Mouse (Mus musculus): ENCODE results near the gene Tor1aip2. TPM values are rescaled to one million over a fixed set of nuclear protein-coding genes. Genes with fewer than 3 reads are reported as not detected.

Gene Tor1aip2
- total and polyA plus RNA-seq, 2 experiments from 2014 or later: 50.3 to 56.0 TPM

DNA sequence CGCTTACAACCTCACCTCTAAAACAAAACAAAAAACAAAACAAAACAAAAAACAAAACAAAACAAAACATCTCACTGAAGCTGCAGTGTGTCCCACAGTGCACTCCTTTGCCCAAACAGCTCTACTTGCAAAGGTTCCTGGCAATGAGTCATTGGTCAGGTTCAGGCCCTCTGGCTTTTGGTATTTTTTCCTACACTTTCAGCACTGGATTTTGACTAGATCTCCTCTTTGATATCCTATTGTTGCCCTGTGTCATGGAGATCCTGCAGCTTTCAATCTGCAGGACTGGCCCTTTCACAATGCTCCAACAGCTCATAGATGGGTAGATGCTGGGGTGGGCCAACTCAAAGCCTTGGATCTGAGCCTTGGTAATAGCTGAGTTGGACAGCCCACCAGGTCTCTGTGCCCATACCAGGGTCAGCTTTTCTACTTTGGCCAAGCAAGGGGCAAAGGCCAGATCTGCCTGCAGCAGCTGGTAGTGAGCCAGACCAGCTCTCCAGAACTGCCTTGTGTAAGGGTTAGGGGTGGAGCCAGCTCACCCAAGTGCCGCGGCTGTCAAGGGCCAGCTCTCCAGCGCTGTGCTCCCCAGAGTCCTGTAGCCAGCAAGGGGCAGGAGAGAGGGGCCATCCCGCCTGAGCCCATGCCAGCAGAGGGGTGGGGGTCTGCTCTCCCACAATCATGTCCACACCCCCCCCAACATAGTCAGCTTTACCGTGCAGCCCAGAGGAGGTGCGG is 31.8 kb upstream of the Tor1aip2 start:
- Histone ChIP-seq H3K4me1 (ENCODE audit: insufficient read depth) (no peaks in the 10 kb centered on the region), H3K27ac (ENCODE audit: low read depth, low read length) (no peak overlapping the region), H3K9ac (no peak overlapping the region), H3K4me2 (ENCODE audit: low read depth) (no peak overlapping the region), H3K36me3 (ENCODE audit: insufficient read depth) (peaks cover 17% of the 10 kb centered on the region), H3K4me3 (ENCODE audit: low read depth, low read length) (no peak overlapping the region), H3K9me3 (ENCODE audit: low read length) (no peaks in the 10 kb centered on the region), H3K27me3 (ENCODE audit: insufficient read depth, low read length) (no peaks in the 10 kb centered on the region)
- ATAC-seq (no peak), DNase-seq (no peak)
- TF ChIP-seq CTCF (IDR thresholded peaks at IDR 0.05; ENCODE audit: low read depth): no peak
- WGBS: 85% methylated on average over 7 of the region's 7 CpGs

DNA sequence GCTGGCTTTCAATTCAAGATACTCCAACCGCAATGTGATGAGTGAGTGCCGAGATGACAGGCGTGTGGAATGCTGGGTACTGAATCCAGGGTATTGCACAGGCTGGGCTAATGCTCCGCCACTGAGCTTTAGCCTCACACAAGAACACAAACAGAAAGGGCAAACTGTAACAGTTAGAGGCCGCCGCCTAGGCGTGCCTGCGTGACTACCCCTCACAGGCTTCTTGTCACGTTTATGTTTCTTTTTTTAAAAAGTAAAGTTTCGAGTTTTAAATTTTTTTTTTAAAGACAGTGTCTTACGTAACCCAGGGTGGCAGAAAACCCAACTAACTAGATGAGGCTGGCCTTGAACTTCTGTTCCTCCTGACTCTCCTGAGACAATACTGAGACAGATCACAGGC is 29.3 kb upstream of the Tor1aip2 start:
- Histone ChIP-seq H3K9ac (no peak overlapping the region), H3K27ac (ENCODE audit: low read depth, low read length) (no peak overlapping the region), H3K4me2 (ENCODE audit: low read depth) (no peak overlapping the region), H3K4me3 (ENCODE audit: low read depth, low read length) (no peak overlapping the region), H3K4me1 (ENCODE audit: insufficient read depth) (no peaks in the 10 kb centered on the region), H3K36me3 (ENCODE audit: insufficient read depth) (peaks cover 27% of the 10 kb centered on the region), H3K27me3 (ENCODE audit: insufficient read depth, low read length) (no peaks in the 10 kb centered on the region), H3K9me3 (ENCODE audit: low read length) (no peaks in the 10 kb centered on the region)
- DNase-seq (no peak), ATAC-seq (no peak)
- 94% methylated on average over 11 of the region's 11 CpGs for WGBS
- TF ChIP-seq CTCF (IDR thresholded peaks at IDR 0.05; ENCODE audit: low read depth): no peak

DNA sequence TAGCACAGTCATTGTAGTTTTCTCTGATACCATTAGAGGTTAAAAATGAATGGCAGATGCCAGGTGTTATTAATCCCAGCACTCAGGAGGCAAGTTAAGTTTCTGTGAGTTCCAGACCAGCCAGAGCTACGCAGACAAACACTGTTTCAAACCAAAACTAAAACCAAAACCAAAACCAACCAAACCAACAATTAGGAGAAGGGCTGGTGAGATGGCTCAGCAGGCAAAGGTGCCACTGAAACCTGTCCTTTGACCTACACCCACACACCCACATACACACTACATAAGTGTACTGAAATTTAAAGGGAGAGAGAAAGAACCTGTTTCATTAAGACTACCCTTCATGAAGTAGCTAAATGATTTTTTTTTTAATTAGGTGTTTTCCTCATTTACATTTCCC is 26.2 kb upstream of the Tor1aip2 start:
- Histone ChIP-seq H3K27me3 (ENCODE audit: insufficient read depth, low read length) (no peaks in the 10 kb centered on the region), H3K9ac (no peak overlapping the region), H3K36me3 (ENCODE audit: insufficient read depth) (peaks cover 38% of the 10 kb centered on the region), H3K4me3 (ENCODE audit: low read depth, low read length) (no peak overlapping the region), H3K27ac (ENCODE audit: low read depth, low read length) (no peak overlapping the region), H3K4me1 (ENCODE audit: insufficient read depth) (no peaks in the 10 kb centered on the region), H3K9me3 (ENCODE audit: low read length) (no peaks in the 10 kb centered on the region), H3K4me2 (ENCODE audit: low read depth) (no peak overlapping the region)
- TF ChIP-seq CTCF (IDR thresholded peaks at IDR 0.05; ENCODE audit: low read depth): no peak
- no peak for ATAC-seq
- no peak for DNase-seq
- WGBS: 92% methylated on average over 1 of the region's 1 CpGs

DNA sequence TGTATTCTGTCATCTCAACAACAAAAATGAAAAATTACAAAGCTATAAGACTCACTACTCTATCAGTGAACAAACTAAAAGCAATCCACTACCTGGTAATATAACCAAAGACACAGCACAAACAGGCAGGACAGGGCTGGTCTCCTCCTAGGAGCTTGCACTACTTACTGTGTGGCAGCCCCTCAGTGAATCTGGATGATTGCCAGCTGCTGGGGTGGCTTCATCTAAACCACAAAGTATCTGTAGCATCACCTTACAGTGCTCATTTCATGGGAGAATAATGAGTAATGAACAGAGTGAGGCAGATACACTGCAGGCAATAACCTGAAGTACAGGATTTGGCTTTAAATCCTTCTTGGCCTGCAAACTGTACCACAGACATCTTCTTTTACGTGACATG is 15.4 kb upstream of the Tor1aip2 start:
- ATAC-seq: no peak
- H3K4me3 ChIP-seq (ENCODE audit: low read depth, low read length): no peak overlapping the region
- no peak overlapping the region for H3K27ac ChIP-seq (ENCODE audit: low read depth, low read length)
- no peak for TF ChIP-seq CTCF (IDR thresholded peaks at IDR 0.05; ENCODE audit: low read depth)
- DNase-seq: no peak
- peaks cover 28% of the 10 kb centered on the region for H3K36me3 ChIP-seq (ENCODE audit: insufficient read depth)
- H3K9me3 ChIP-seq (ENCODE audit: low read length): no peaks in the 10 kb centered on the region
- H3K4me2 ChIP-seq (ENCODE audit: low read depth): no peak overlapping the region
- H3K9ac ChIP-seq: no peak overlapping the region
- 94% methylated on average over 1 of the region's 1 CpGs for WGBS
- no peaks in the 10 kb centered on the region for H3K4me1 ChIP-seq (ENCODE audit: insufficient read depth)
- no peaks in the 10 kb centered on the region for H3K27me3 ChIP-seq (ENCODE audit: insufficient read depth, low read length)

DNA sequence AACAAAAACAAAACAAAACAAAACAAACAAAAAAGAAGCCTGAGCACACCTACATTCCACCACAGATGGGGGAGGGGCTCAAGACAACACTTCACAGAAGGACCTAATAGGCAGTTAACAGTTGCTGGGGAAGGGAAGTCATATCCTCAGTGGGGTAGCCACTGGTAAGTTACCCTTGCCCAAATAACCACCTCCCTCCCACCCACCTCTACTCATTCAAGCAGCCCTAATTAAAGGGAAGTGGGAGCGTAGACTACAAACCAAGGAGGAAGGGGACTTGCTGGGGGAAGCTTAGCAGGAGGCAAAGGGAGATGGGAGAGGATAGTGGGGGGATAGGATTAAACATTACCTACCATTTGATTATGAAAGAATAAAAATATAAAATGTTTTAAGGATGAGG is 14.8 kb upstream of the Tor1aip2 start:
- Histone ChIP-seq H3K9ac (no peak overlapping the region), H3K27ac (ENCODE audit: low read depth, low read length) (no peak overlapping the region), H3K36me3 (ENCODE audit: insufficient read depth) (peaks cover 30% of the 10 kb centered on the region), H3K4me3 (ENCODE audit: low read depth, low read length) (no peak overlapping the region), H3K4me1 (ENCODE audit: insufficient read depth) (no peaks in the 10 kb centered on the region), H3K27me3 (ENCODE audit: insufficient read depth, low read length) (no peaks in the 10 kb centered on the region), H3K4me2 (ENCODE audit: low read depth) (no peak overlapping the region), H3K9me3 (ENCODE audit: low read length) (no peaks in the 10 kb centered on the region)
- DNase-seq (no peak), ATAC-seq (no peak)
- 96% methylated on average over 1 of the region's 1 CpGs for WGBS
- no peak for TF ChIP-seq CTCF (IDR thresholded peaks at IDR 0.05; ENCODE audit: low read depth)

DNA sequence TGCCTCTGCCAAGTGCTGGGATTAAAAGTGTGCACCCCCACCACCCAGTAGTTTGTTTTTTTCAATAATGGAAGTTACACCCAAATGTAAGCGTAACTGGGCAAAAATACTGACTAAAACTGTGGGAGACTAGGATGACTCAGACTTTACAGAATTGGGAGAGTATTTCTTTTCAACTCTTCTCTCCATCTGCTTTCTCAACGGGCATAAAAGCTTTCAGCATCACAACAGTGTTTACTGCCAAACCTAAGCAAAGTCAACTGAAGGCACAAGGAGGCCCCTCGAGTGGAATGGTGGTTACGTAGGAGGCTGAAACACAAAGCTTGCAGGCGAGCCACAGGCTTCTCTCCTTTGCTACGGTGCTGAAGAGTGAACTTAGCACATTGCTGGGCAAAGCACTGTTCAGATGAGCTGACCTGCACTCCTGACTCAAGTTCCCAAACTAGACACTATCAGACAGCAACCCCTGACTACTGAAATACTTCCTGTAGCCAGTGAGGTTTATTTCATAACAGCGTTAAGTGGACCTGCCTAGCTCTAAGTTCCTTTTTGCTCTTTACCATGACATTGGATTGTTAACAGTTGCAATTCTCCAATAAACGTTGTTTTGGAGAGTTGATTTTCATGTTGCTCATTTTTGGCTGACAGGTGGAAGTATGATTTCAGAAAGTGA is 10.2 kb upstream of the Tor1aip2 start:
- H3K9ac ChIP-seq: no peak overlapping the region
- H3K4me3 ChIP-seq (ENCODE audit: low read depth, low read length): no peak overlapping the region
- no peaks in the 10 kb centered on the region for H3K27me3 ChIP-seq (ENCODE audit: insufficient read depth, low read length)
- DNase-seq: no peak
- H3K4me1 ChIP-seq (ENCODE audit: insufficient read depth): no peaks in the 10 kb centered on the region
- no peak overlapping the region for H3K4me2 ChIP-seq (ENCODE audit: low read depth)
- H3K27ac ChIP-seq (ENCODE audit: low read depth, low read length): no peak overlapping the region
- 78% methylated on average over 8 of the region's 8 CpGs for WGBS
- H3K9me3 ChIP-seq (ENCODE audit: low read length): no peaks in the 10 kb centered on the region
- TF ChIP-seq CTCF (IDR thresholded peaks at IDR 0.05; ENCODE audit: low read depth): no peak
- peaks cover 16% of the 10 kb centered on the region for H3K36me3 ChIP-seq (ENCODE audit: insufficient read depth)
- ATAC-seq: no peak

DNA sequence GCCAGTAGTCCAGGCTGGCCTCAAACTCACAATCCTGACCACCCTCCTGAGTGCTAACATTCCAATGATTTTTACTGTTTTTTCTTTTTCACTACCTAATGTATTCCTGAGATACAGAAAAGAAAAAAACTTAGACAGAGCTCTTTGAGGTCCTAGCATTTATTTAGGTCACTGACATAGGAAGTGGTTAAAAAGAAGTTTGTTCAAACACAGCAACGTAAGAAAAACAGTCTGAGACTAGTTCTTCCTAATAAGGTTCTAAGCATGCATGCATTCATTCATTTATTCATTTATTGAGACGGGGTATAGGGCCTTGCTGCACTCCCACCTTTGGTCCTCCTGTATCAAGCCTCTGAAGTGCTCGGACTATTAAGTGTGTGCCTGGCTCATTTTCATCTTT is 7.4 kb upstream of the Tor1aip2 start:
- ATAC-seq (no peak), DNase-seq (no peak)
- H3K27ac ChIP-seq (ENCODE audit: low read depth, low read length): no peak overlapping the region
- no peaks in the 10 kb centered on the region for H3K4me1 ChIP-seq (ENCODE audit: insufficient read depth)
- no peak for TF ChIP-seq CTCF (IDR thresholded peaks at IDR 0.05; ENCODE audit: low read depth)
- no peak overlapping the region for H3K9ac ChIP-seq
- H3K4me2 ChIP-seq (ENCODE audit: low read depth): no peak overlapping the region
- 87% methylated on average over 3 of the region's 3 CpGs for WGBS
- H3K27me3 ChIP-seq (ENCODE audit: insufficient read depth, low read length): no peaks in the 10 kb centered on the region
- H3K9me3 ChIP-seq (ENCODE audit: low read length): no peaks in the 10 kb centered on the region
- H3K4me3 ChIP-seq (ENCODE audit: low read depth, low read length): no peak overlapping the region
- peaks cover 38% of the 10 kb centered on the region for H3K36me3 ChIP-seq (ENCODE audit: insufficient read depth)
